Mouse (Mus musculus): ENCODE results near the gene Hyls1. TPM values are rescaled to one million over a fixed set of nuclear protein-coding genes. Genes with fewer than 3 reads are reported as not detected.

Hyls1 gene
- 12.2 and 16.0 TPM in 2 replicates for polyA plus RNA-seq (2012; rRNA removed)

GRCm38 (mm10) chr9:35569571-35570534 is at the start of gene Hyls1, which contains the start of gene Pate2:
Gene Hyls1, minus strand, starts transcription at chr9:35570398.
Gene Pate2, plus strand, starts transcription at chr9:35570284.

GRCm38 (mm10) chr9:35611841-35612240 is 41.6 kb upstream of the Hyls1 start, which contains the start of gene Pate4:
Gene Pate4, minus strand, starts transcription at chr9:35611941.

GRCm38 (mm10) chr9:35558257-35559008 is 11.8 kb downstream of the Hyls1 start, which contains the start of the genes Ddx25 and Pus3:
Gene Ddx25, minus strand, starts transcription at chr9:35558528.
Gene Pus3, plus strand, starts transcription at chr9:35558595.

GRCm38 (mm10) chr9:35518169-35518568 is 52.0 kb downstream of the Hyls1 start, which contains the start of gene Gm1113:
Gene Gm1113, minus strand, starts transcription at chr9:35518269.

Other genes starting within 250 kb of the Hyls1 start
- gene Cdon, start 149.3 kb downstream of the Hyls1 start, polyA plus RNA-seq (2012; rRNA removed): 31.8 and 35.3 TPM in 2 replicates
- not detected in 2 replicates for gene Gm1113, start 52.1 kb downstream of the Hyls1 start, polyA plus RNA-seq (2012; rRNA removed)
- gene Ddx25, start 11.9 kb downstream of the Hyls1 start, polyA plus RNA-seq (2012; rRNA removed): 11.2 and 11.4 TPM in 2 replicates
- gene Pus3, start 11.8 kb downstream of the Hyls1 start, polyA plus RNA-seq (2012; rRNA removed): 19.5 and 22.1 TPM in 2 replicates
- gene Pate2, start 114 bp downstream of the Hyls1 start, polyA plus RNA-seq (2012; rRNA removed): 1.4 and 1.5 TPM in 2 replicates
- gene Pate4, start 41.5 kb upstream of the Hyls1 start, polyA plus RNA-seq (2012; rRNA removed): not detected in 2 replicates
- gene Pate3, start 77.8 kb upstream of the Hyls1 start, polyA plus RNA-seq (2012; rRNA removed): not detected in 2 replicates
- not detected in 2 replicates for gene Pate1, start 117.0 kb upstream of the Hyls1 start, polyA plus RNA-seq (2012; rRNA removed)
- not detected in 2 replicates for gene Gm17677, start 170.7 kb upstream of the Hyls1 start, polyA plus RNA-seq (2012; rRNA removed)
- gene Gm17727, start 207.7 kb upstream of the Hyls1 start, polyA plus RNA-seq (2012; rRNA removed): not detected in 2 replicates
- gene Gm27235, start 219.7 kb upstream of the Hyls1 start, polyA plus RNA-seq (2012; rRNA removed): not detected in 2 replicates
- gene D730048I06Rik, start 219.7 kb upstream of the Hyls1 start, polyA plus RNA-seq (2012; rRNA removed): not detected in 2 replicates